Mouse (Mus musculus) kidney, adult 9 months (tissue): Measurements from ENCODE around the gene Ints4.

ENCODE experiments used
- DNase-seq: peaks from one replicate; pipeline ENCODE4 v3.0.0; 2022

The Ints4 gene

DNA sequence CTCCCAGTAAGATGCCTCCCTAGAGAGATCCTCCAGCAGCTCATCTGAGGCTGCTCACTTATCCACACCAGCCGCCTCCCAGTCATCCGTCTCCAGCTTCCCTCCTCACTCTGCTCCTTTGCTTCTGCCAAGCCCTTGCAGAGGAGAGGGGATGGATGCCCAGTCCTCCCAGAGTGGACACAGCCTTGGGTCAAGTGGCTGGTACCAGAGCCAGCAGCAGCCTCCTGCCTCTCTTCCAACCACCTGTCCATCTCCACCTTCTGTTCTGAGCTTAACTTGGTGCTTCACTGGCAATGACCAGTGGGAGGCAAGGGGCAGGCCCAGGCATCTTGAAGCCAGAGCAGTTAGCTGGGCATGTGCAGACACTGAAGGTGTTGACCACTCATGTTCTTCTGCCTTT lies 65.7 kb downstream of the Ints4 start:
- no peak for DNase-seq

GRCm38 (mm10) chr7:97549301-97549700 lies 68.5 kb downstream of the Ints4 start:
- DNase-seq: no peak

- DNase-seq: no peak
These were observed 69.9 kb downstream of the Ints4 start for GRCm38 (mm10) chr7:97550673-97551072.

GRCm38 (mm10) chr7:97563576-97563975 lies 82.8 kb downstream of the Ints4 start:
- no peak for DNase-seq

DNA sequence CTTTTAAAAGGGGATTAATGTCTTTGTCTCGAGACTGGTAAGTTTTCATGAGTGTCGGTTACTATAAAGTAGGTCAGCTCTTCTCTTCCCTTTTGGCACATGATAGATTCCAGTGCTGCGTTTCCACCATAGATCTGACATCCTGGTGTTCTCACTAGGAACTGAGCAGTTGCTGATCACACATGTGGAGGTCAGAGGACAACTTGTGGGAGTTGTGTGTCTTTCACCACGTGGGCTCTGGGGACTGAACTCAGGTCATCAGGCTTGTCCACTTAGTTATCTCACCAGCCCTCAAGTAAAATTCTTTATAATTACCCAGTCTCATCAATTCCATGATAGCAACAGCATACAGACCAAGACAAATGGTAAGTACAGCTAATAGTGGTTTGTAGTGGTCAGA lies 88.6 kb downstream of the Ints4 start:
- DNase-seq: no peak

DNA sequence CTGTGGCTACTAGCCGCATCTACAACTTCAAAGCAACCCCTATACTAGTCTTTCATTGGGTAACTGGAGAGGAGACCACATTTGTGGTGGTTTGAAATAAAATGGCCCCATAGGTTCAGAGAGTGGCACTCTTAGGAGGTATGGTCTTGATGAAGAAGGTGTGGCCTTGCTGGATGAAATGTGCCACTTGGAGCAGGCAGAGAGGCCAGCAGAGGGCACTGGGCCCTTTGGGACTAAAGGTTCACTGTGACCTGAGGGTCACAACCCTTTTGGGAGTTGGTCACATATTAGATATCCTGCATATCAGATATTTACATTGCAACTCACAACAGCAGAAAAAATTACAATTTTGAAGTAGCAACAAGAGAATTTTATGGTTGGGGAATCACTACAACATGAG lies 89.6 kb downstream of the Ints4 start:
- peak; percentile 32 for DNase-seq

DNA sequence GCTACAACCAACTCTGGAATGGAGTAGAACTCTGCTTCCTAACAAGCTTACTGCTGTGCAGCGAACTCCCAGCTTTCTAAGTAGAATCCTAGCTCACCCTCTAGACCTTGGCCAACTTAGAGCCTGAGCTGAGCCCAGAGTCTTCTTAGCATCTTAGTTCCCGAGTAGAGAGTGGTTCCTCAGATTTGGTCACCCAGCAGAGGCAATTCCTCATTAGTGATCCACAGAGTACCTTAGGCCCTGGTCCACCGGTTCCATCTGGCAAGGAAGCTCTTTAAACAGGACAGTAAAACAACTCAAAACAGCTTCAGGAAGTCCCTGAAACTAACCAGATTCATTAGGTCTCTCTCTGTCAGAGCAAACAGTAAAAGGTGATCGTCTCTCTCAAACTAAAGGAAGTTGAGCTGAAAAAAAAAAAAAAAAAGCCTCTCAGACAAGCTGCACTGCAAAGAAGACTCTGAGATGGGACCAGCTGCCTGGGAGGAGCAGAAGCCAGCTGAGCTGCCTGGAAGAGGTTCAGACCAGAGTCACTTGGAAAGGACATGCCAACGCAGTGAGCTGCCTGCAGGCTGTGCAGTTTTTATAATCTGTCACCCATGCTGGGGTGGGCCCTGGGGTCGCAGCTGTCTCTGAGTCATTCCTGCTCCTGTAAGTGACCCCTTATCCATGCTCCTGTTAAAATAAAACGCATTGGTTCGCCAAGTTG lies 97.8 kb downstream of the Ints4 start:
- DNase-seq: peak; percentile 53

DNA sequence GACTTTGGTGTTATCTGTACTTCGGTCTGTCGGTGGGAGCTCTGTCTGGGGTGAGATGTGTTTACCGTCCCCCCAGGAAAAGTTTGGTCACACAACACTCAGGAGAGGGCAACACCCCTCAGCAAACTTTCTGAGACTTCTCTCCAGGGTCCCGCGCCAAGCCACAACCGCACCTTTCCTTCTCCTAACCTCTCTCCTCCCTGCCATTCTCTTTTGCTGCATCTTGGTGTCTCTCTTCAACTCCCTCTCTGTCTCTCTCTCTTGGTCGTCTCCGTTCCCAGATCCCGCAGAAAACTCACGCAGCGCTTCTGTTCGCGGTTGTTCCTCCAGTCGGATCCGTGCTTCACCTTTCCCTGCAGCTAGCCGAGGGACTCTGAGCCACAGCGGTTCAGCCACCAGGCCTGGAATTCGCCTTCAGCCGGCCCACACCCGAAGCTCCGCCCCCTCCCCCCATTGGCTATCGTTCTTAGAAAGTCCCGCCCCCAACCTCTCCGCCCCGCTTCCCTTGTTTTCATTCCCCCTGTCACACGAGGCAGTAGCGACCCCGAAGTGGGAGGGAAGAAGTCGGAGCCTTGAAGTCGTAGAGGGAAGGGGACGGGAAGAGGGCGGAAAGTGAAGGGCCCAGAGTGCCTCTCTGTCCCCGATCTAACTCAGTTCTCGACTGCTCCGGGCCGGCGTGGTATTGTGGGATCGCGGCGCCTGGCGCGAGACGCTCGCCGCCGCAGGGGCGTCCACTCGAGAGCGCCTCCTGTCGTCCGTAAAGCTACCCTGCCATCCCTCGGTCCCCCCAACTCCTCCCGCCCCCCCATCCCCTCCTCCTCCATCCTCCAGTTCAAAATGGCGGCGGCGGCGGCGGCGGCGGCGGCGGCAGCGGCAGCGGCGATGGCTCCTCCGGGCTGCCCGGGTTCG lies 98.6 kb downstream of the Ints4 start, which contains the start of the genes Aamdc and Rsf1:
Gene Aamdc (minus strand): TSS at position 431 of the 909 bp plus-strand sequence.
Gene Rsf1 (plus strand): TSS at position 823 of the 909 bp plus-strand sequence.
- DNase-seq: peak; percentile 96

DNA sequence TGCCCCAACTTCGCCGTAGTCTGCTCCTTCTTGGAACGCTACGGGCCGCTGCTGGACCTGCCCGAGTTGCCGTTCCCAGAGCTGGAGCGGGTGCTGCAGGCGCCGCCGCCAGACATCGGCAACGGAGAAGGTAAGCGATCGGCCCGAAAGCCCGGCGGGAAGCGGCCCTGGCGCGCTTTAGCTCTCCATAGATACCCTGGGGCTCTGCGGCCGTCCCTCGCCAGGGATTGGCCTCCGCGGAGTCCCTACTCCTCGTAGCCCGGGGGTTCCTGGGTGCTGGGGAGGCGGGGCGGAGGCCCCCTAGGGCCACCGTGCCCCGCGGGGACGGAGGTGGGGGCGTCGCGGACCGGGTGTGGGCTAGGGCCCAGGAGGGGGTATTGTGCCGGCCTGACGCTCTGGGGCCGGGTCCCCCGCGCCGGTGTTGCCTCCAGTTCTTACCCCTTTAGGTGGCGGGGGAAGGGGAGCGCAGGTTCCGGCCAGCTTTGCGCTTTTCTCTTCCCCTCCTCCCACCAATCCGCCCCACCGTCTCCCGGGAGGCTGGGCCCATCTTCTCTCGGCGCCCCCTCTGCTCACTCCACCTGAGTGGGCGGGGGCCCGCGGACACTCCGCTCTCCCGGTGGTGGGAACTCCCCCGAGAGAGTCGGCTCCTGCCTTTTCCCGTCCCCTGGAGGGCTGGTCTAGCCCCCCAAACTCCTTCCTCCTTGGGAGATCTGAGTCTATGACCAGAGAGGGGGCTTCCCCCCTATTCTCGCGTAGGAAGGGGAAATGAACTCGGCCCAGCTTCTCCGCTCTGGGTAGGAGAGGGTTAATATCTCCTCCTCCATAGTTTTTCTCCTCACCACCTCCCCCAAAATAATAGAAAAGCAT lies 99.5 kb downstream of the Ints4 start:
- DNase-seq: peak; percentile 45

- DNase-seq: peak; percentile 88
These were observed 100.1 kb downstream of the Ints4 start for GRCm38 (mm10) chr7:97580843-97581214.

DNA sequence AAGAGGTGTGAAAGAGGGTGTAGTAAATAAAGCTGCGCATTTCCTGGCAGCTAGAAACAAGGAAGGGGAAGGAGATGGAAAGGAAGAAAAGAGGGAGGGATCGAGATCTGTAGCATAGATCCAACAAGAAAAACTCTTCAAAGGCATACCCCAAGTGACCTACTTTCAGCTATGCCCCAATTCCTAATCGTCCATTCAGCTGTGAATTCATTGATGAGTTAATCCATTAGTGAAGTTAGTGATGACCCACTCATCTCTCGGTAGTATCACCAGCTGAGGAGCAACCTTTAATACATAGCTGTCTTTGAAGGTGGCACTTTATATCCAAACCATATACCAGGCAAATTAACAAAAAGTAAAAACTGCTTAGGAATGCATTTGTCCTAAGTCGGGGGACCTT lies 107.8 kb downstream of the Ints4 start:
- no peak for DNase-seq

GRCm38 (mm10) chr7:97590488-97590887 lies 109.7 kb downstream of the Ints4 start:
- DNase-seq: no peak
